Mouse (Mus musculus) urinary bladder, adult 18-20 months (tissue): Measurements from ENCODE around the gene Trim2.
A peak's percentile ranks its signal among the peaks of the same experiment; 100 is the strongest.

Experiments
- DNase-seq, 2 experiments: peaks; one replicate each; pipeline ENCODE4 v3.0.0; 2022; ENCODE audit warnings: low spot score in 2 of 2, mixed read lengths in 2 of 2

The Trim2 gene

GRCm38 (mm10) chr3:84319504-84319903 is 12.8 kb upstream of the Trim2 start:
- DNase-seq = no peak

DNA sequence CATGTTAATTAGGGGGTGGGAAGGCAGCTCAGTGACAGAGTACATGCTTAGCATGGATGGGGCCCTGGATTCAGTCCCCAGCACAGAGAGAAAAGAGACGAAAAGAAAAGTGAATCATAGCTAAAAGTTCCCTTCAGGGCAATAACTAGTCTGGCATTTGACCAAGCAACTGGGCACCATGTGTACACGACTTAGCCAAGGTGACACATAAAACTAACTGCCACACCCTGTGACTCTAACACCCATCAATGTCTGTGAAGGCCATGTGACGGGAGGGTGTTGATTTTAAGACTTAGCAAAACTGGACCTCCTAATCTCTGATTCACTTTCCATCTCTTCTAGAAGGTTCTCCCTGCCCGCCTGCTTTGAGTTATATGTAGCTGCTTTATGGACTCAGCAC is 12.2 kb upstream of the Trim2 start:
- DNase-seq = no peak

DNA sequence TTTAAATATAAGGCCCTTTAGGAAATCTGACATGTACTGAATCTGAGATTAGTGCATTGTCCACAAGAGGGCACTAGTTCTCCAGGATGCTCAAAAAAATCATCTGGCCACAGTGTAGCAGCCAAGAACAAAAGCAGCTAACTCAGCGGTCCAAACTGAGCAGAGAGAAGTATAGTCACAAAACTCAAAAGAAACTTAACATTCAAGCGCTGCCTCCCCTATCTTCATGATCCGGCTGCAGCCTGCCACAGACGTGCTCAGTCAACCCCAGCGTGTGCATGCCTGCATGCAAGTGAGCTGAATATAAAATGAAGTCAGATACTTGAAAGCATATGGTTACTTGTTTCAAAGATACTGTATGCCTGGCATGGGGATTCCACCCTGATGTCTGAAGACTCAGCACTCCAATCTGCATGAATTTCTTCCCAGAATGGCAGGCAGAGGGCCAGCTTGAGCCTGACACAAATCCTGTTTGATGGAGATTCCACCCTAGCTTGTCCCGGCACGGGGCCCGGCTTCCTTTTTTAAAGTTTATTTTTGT is 8.0 kb upstream of the Trim2 start:
- no peak for DNase-seq

DNA sequence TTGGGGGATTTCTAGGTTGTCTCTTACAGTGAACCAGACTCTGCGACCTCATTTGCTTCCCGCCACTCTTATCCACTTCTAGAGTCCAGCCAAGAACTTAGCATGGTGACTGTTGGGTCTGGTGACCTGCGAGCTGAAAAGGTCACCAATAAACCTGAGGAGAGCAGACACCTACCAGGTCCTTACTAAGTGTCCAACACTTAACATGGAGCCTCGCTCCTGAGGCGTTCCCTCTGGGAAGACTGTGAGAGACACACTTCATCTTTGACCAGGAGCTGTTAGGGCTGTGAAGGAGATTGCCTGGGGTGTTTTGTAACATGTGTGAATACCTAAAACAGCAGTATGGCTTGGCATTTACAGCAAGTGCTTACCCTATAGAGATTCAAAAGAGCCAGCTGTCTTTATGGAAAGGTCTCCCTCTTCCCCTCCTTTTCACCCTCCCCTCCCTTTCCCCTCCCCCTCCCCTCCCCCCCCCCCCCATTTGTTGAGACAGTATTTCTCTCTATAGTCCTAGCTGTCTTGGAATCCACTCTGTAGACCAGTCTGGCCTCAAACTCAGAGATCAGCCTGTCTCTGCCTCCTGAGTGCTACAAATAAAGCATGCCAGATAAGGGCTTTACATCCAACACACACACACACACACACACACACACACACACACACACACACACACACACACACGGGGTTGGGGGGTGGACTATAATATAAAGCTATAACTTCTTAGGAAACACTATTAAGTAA is 7.3 kb upstream of the Trim2 start:
- DNase-seq = no peak

- DNase-seq = no peak
Measured at GRCm38 (mm10) chr3:84313003-84313800, 6.5 kb upstream of the Trim2 start.

GRCm38 (mm10) chr3:84312326-84312725 is 5.6 kb upstream of the Trim2 start:
- no peak for DNase-seq

DNA sequence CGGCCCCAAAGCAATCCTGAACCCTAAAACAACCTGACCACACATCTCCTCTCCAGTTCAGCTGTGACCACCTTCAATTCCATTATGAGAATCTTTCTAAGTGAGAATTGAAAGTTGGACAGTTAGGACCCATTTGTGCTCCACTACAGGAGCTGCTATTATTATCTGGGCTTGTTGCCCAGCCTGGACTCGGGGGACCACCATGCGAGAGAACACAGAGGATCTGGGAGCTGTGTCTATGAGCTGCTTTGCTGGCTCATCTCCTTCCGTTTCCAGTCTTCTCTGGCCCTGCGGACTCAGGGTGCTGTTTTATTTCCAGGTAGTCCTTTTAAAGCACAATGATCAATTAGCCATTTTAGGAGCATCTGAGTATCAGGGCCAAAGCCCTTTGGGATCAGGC is 839 bp upstream of the Trim2 start:
- no peak for DNase-seq

DNA sequence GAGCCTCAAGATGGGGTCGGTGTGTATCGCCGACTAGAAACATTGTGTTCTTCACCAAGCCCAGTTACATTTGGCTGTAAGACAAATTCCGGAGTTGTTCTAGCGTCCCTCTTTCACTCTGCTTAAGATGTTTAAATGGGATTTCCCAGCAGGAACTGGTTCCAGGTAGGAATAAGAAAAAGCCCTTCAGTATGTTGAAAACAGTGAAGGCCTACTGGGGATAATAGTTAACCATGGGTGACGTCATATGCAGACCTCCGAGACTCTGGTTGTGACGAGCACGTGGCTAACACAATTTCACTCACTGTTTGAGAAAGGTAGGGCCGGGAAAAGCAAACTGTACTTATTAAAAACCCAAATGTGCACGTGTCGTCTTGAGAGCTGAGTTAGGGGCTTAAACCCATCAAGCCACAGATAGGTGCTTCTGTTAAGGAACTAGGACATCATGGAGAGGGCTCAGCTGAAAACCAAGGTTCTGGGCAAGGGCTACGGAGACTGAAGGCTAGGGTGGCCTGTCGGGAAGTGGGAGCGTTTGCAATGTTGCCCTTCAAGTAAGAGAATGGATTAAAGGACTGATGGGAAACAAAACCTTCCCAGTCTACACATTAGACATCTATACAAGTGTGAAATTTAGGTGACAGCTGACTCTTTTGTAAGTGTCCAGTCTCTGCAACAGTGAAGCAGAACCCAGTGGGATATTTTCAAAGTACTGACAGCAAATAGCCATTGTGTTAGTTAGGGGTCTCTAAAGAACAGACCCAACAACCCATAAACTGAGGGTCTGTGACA is 761 bp downstream of the Trim2 start:
- no peak for DNase-seq

DNA sequence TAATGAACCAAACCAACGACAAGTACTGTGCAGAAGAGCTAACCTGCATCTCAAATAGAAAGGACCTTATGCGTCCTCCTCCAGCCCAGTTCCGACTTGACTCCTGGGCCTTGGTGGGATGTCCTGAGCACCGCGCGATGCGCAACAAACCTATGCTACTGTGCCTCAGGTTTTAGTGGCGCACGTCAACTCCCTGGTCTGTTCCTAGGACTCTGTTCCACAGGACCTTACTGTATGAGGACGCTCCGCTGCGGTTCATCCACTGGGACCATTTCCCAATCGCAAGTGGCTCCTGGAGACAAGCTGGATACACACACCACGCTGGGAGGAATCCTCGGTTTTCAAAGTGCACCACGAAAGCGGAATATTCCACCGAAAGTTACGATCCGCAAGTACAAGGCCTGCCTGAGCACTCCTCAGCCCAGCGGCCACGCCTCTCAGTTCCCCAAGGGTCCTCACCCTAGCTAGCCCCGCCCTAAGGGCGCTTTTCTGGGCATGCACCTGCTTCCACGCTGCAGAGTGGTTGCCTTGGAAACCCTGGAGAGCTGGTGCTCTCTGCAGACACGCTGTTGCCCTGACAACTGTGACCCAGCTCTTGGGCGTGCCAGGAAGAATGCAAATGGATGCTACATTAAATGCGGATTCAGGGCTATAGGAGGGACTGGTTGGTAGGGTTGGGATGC is 1.5 kb downstream of the Trim2 start:
- DNase-seq = no peak

GRCm38 (mm10) chr3:84304339-84305009 is 2.2 kb downstream of the Trim2 start:
- peak in 1 of 2 experiments; percentile 16 for DNase-seq

- no peak for DNase-seq
Measured at GRCm38 (mm10) chr3:84303395-84303949, 3.2 kb downstream of the Trim2 start.

DNA sequence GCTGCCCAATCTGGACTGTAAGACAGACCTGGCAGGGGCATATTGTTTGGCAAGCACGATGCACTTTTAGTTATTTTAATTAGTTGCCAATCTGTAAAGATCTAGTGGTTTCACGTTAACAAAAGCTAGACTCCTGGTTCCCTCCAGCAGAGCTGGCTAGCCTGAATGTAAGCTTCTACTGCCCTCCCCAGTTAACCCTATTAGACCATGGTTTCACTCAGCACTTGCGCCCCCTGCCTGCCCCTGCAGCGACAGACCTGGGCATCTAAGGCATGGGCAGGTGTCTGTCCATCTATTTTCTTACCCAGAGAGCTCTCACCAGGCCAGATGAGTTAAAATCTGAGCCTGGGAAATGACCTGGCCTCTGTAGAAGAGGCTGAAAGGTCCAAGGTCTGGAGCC is 4.4 kb downstream of the Trim2 start:
- no peak for DNase-seq

- no peak for DNase-seq
Measured at GRCm38 (mm10) chr3:84301674-84302073, 5.0 kb downstream of the Trim2 start.

DNA sequence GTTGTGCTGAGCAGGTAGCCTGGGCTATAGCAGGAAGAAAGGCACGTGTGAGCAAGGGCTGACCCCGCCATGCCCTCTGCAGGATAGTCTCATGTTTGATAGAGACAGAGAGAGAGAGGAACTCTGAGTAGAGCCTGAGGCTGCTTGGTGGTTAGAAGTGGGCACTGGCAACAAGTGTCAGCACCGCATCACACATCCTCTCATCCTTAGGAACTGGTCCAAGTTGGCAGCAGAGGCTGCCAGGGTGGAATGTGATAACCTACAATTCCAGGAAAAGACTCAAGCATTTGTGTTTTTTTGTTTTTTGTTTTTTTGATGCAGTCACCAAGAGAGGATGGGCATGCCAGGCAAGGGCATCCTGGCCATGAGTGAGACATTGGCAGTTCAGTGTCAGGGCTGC is 8.5 kb downstream of the Trim2 start:
- no peak for DNase-seq

DNA sequence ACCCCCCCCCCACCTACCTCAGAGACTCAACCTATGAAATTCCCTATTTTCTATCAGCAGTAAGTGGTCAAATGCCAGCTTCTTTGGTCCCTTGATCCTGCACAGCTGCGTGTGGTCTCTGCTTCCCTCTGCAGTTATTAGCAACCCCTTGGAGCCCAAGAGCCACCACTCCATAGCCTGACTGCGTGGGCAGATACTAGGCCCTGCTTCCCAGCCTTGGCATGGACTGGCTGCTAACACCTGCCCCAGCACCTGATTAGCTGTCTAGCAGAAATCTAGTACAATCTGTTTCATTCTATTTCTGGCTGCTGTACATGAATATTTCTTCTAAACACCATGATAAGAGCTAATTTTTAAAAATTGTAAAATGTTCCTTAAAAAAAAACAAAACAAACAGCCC is 10.0 kb downstream of the Trim2 start:
- no peak for DNase-seq

- DNase-seq = no peak
Measured at GRCm38 (mm10) chr3:84294734-84295133, 11.9 kb downstream of the Trim2 start.

- no peak for DNase-seq
Measured at GRCm38 (mm10) chr3:84293666-84294595, 12.7 kb downstream of the Trim2 start.

- DNase-seq = no peak
Measured at GRCm38 (mm10) chr3:84292238-84292637, 14.4 kb downstream of the Trim2 start.

- no peak for DNase-seq
Measured at GRCm38 (mm10) chr3:84288931-84289330, 17.7 kb downstream of the Trim2 start.

GRCm38 (mm10) chr3:84287256-84287655 is 19.4 kb downstream of the Trim2 start:
- DNase-seq = no peak
